Mouse (Mus musculus) MEL-GATA-1-ER (cell line): ENCODE measurements around the gene Pnmal2.

Experiments
- DNase-seq: peaks from one replicate; pipeline ENCODE4 v3.0.0-alpha.2; 2012; ENCODE audit warnings: low read depth; ENCODE audit errors: extremely low read depth

Pnmal2 gene

GRCm38 (mm10) chr7:16978173-16978572, 33.7 kb downstream of the Pnmal2 start:
- DNase-seq, result no peak

GRCm38 (mm10) chr7:16978593-16978992, 34.1 kb downstream of the Pnmal2 start:
- no peak for DNase-seq

GRCm38 (mm10) chr7:16980348-16980747, 35.9 kb downstream of the Pnmal2 start:
- no peak for DNase-seq

- DNase-seq, result no peak
These were observed 38.5 kb downstream of the Pnmal2 start, which contains the start of gene Gm42372 for GRCm38 (mm10) chr7:16982859-16983568. Gene Gm42372, plus strand, starts transcription at chr7:16983086.

- DNase-seq, result no peak
These were observed 43.2 kb downstream of the Pnmal2 start for GRCm38 (mm10) chr7:16987541-16988149.

- no peak for DNase-seq
These were observed 43.9 kb downstream of the Pnmal2 start for GRCm38 (mm10) chr7:16988405-16988804.

GRCm38 (mm10) chr7:16990006-16990744, 45.7 kb downstream of the Pnmal2 start:
- DNase-seq, result peak; percentile 49

- DNase-seq, result no peak
These were observed 47.4 kb downstream of the Pnmal2 start for GRCm38 (mm10) chr7:16991681-16992450.

- no peak for DNase-seq
These were observed 47.9 kb downstream of the Pnmal2 start, which contains the start of gene Ccdc8 for GRCm38 (mm10) chr7:16992451-16992807. Gene Ccdc8, plus strand, starts transcription at chr7:16992708.

- no peak for DNase-seq
These were observed 49.3 kb downstream of the Pnmal2 start for GRCm38 (mm10) chr7:16993651-16994399.

- no peak for DNase-seq
These were observed 49.9 kb downstream of the Pnmal2 start for GRCm38 (mm10) chr7:16994400-16994799.

- no peak for DNase-seq
These were observed 50.9 kb downstream of the Pnmal2 start for GRCm38 (mm10) chr7:16995345-16995744.
